ENCODE assay signal across 11 mouse cellular contexts in the genomic region with DNA sequence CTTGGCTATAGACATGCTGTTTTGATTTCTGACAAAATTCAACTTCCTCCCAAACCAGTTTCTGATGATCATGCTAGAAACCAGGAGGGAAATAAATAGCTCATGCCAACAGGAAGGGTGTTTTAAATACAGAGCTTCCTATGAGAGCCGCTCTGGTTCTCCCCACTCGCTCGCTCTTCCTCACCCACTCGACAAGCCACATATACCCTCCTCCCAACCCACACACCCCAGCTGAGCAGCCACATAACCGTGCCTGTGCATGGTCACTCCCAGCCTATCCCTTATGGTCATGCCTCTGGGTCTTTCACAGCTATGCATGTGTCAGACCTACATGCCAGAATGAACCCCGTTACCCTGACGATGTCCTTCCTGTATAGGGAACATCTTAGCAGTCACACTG. TPM values are rescaled to one million over a fixed set of nuclear protein-coding genes. Genes with fewer than 3 reads are reported as not detected.
DNase-seq lines count a peak whose midpoint lies in the region; ATAC-seq lines count a peak whose summit lies in the region.
"Had no signal": no experiment of that assay in that cellular context is flagged by ENCODE, and none has a peak within 500 bp of the region (broad histone marks: within the 10 kb centered on the region; RNA-seq: fewer than 3 reads in every experiment).

No protein-coding gene starts in this region.

- no peak overlapping the region for H3K27ac ChIP-seq in heart, embryonic 12.5 days (ENCODE audit: poor library complexity, severe bottlenecking)
- H3K27ac ChIP-seq in forebrain, embryonic 14.5 days (ENCODE audit: low read depth, low read length): no peak overlapping the region
- H3K27ac ChIP-seq: neural tube, embryonic 15.5 days had no signal

- H3K4me3 ChIP-seq in heart, embryonic 12.5 days: no peak overlapping the region
- no peak overlapping the region for H3K4me3 ChIP-seq in forebrain, embryonic 14.5 days (ENCODE audit: low read depth, low read length)
- H3K4me3 ChIP-seq: neural tube, embryonic 15.5 days had no signal

- no peak overlapping the region for H3K9ac ChIP-seq in heart, embryonic 12.5 days
- no peak overlapping the region for H3K9ac ChIP-seq in forebrain, embryonic 14.5 days (ENCODE audit: low read length)
- H3K9ac ChIP-seq: neural tube, embryonic 15.5 days had no signal

- DNase-seq in heart, adult 11 months: peak; percentile 96
- DNase-seq in left cerebral cortex, postnatal 14 days (ENCODE audit: low spot score in 2 of 2): peak; percentile 50 to 62
- no peak for DNase-seq in left cerebral cortex, adult 11 months (ENCODE audit: low spot score)
- DNase-seq in left cerebral cortex, postnatal 25 days (ENCODE audit: low spot score in 2 of 2): peak; percentile 47 to 84
- DNase-seq in right cerebral cortex, adult 2 months (ENCODE audit: low spot score in 2 of 2): peak; percentile 58 to 65
- no peak for DNase-seq in cerebellum, adult 8-10 months
- DNase-seq in forebrain, embryonic 14.5 days (ENCODE audit: low spot score): no peak
- DNase-seq: kidney, postnatal 4 days had no signal

- 80% methylated on average over 7 of the region's 7 CpGs for WGBS in heart, embryonic 12.5 days
- WGBS in forebrain, embryonic 14.5 days: 83% methylated on average over 7 of the region's 7 CpGs

- no peak for ATAC-seq in heart, embryonic 12.5 days (ENCODE audit: insufficient number of reproducible peaks, low FRiP score)
- ATAC-seq in forebrain, embryonic 14.5 days: no peak

- no peaks in the 10 kb centered on the region for H3K27me3 ChIP-seq in heart, embryonic 12.5 days (replicated peaks)
- no peaks in the 10 kb centered on the region for H3K27me3 ChIP-seq in forebrain, embryonic 14.5 days (replicated peaks; ENCODE audit: control insufficient read depth, insufficient read depth, low read length)
- H3K27me3 ChIP-seq: neural tube, embryonic 15.5 days had no signal

- no peaks in the 10 kb centered on the region for H3K9me3 ChIP-seq in heart, embryonic 12.5 days (replicated peaks)
- no peaks in the 10 kb centered on the region for H3K9me3 ChIP-seq in forebrain, embryonic 14.5 days (replicated peaks; ENCODE audit: control insufficient read depth, low read length)
- H3K9me3 ChIP-seq: neural tube, embryonic 15.5 days had no signal

- H3K4me1 ChIP-seq in heart, embryonic 12.5 days (replicated peaks): peaks cover 6% of the 10 kb centered on the region
- H3K4me1 ChIP-seq in forebrain, embryonic 14.5 days (ENCODE audit: control insufficient read depth, insufficient read depth, low read length): no peaks in the 10 kb centered on the region

- intact Hi-C loops in left cerebral cortex, postnatal 14 days (cut with DNase I): loop anchor here (5.0 kb wide), 1 partner anchor 60 kb away; no protein-coding TSS in a partner anchor
- intact Hi-C loops in left cerebral cortex, postnatal 25 days (cut with DNase I): no loop called here

- no peak overlapping the region for H3K4me2 ChIP-seq in heart, embryonic 12.5 days
- no peak overlapping the region for H3K4me2 ChIP-seq in forebrain, embryonic 14.5 days (ENCODE audit: low read length)
- H3K4me2 ChIP-seq: neural tube, embryonic 15.5 days had no signal

- H3K36me3 ChIP-seq in heart, embryonic 12.5 days: peaks cover 43% of the 10 kb centered on the region
- H3K36me3 ChIP-seq in forebrain, embryonic 14.5 days (ENCODE audit: control insufficient read depth, insufficient read depth, low read length): peaks cover 41% of the 10 kb centered on the region

RNA-seq across cellular contexts. Expression of gene Dazap2, which starts 7.0 kb away (rescaled TPM):
- 193 and 200 TPM in 2 replicates for polyA plus RNA-seq in heart, embryonic 12.5 days (2016; fragmentation: Nextera tagmentation; extraction: Ambion mirVana)
- 10 to 100 TPM; 97.6 to 98.1 TPM for total RNA-seq in left cerebral cortex, postnatal 14 days (2021)
- 100 to 1,000 TPM; 109 to 112 TPM for total RNA-seq in left cerebral cortex, postnatal 25 days (2021)
- polyA plus RNA-seq in forebrain, embryonic 14.5 days (2014; fragmentation: Nextera tagmentation; extraction: Ambion mirVana): 210 and 254 TPM in 2 replicates

RNA-seq across cellular contexts. Expression of gene Smagp, which starts 14.6 kb away (rescaled TPM):
- polyA plus RNA-seq in heart, embryonic 12.5 days (2016; fragmentation: Nextera tagmentation; extraction: Ambion mirVana): 15.0 and 18.0 TPM in 2 replicates
- total RNA-seq in left cerebral cortex, postnatal 14 days (2021): 1 to 10 TPM; 2.2 to 2.3 TPM
- 1 to 10 TPM; 1.6 to 2.2 TPM for total RNA-seq in left cerebral cortex, postnatal 25 days (2021)
- 1.6 and 2.5 TPM in 2 replicates for polyA plus RNA-seq in forebrain, embryonic 14.5 days (2014; fragmentation: Nextera tagmentation; extraction: Ambion mirVana)

RNA-seq across cellular contexts. Expression of gene Pou6f1, which starts 22.4 kb away (rescaled TPM):
- polyA plus RNA-seq in heart, embryonic 12.5 days (2016; fragmentation: Nextera tagmentation; extraction: Ambion mirVana): 4.7 and 5.4 TPM in 2 replicates
- 100 to 1,000 TPM; 123 to 125 TPM for total RNA-seq in left cerebral cortex, postnatal 14 days (2021)
- 100 to 1,000 TPM; 132 to 133 TPM for total RNA-seq in left cerebral cortex, postnatal 25 days (2021)
- 36.9 and 42.0 TPM in 2 replicates for polyA plus RNA-seq in forebrain, embryonic 14.5 days (2014; fragmentation: Nextera tagmentation; extraction: Ambion mirVana)

RNA-seq across cellular contexts. Expression of gene Bin2, which starts 47.2 kb away (rescaled TPM):
- 3.7 and 6.3 TPM in 2 replicates for polyA plus RNA-seq in heart, embryonic 12.5 days (2016; fragmentation: Nextera tagmentation; extraction: Ambion mirVana)
- 1 to 10 TPM; 5.6 to 6.2 TPM for total RNA-seq in left cerebral cortex, postnatal 14 days (2021)
- total RNA-seq in left cerebral cortex, postnatal 25 days (2021): 1 to 10 TPM; 5.5 to 6.7 TPM
- 0.18 and 0.66 TPM in 2 replicates for polyA plus RNA-seq in forebrain, embryonic 14.5 days (2014; fragmentation: Nextera tagmentation; extraction: Ambion mirVana)
- polyA plus RNA-seq: C2C12 had no signal

Comparison
In these comparisons a context has a peak if more than half of its experiments do, and no peak if none do; other contexts are left out.
1. DNase-seq: peak in heart, adult 11 months (single experiment), left cerebral cortex, postnatal 14 days (2 of 2), left cerebral cortex, postnatal 25 days (2 of 2) and right cerebral cortex, adult 2 months (2 of 2); none in left cerebral cortex, adult 11 months (single experiment), cerebellum, adult 8-10 months (single experiment) and forebrain, embryonic 14.5 days (single experiment).